Mouse (Mus musculus): ENCODE results near the gene Zfp423. TPM values are rescaled to one million over a fixed set of nuclear protein-coding genes. Genes with fewer than 3 reads are reported as not detected.
A peak's percentile ranks its signal among the peaks of the same experiment; 100 is the strongest.

Gene Zfp423
- total RNA-seq, 2 experiments from 2014 or later = 25.4 to 32.6 TPM

GRCm38 (mm10) chr8:87660916-87661910 lies 298.2 kb downstream of the Zfp423 start:
- no peak overlapping the region for H3K4me3 ChIP-seq
- intact Hi-C loops (cut with DNase I) = loop anchor here (5.0 kb wide), 1 partner anchor 301 kb away; no protein-coding TSS in a partner anchor
- H3K27ac ChIP-seq = no peak overlapping the region
- TF ChIP-seq CTCF (IDR thresholded peaks at IDR 0.05) = no peak
- DNase-seq (ENCODE audit: extremely low spot score in 1 of 2, low spot score in 2 of 2) = no peak

GRCm38 (mm10) chr8:87660029-87660915 lies 299.1 kb downstream of the Zfp423 start:
- intact Hi-C loops (cut with DNase I) = loop anchor here (5.0 kb wide), 1 partner anchor 302 kb away; no protein-coding TSS in a partner anchor
- TF ChIP-seq CTCF (IDR thresholded peaks at IDR 0.05) = no peak
- Histone ChIP-seq H3K4me3 (no peak overlapping the region), H3K27ac (no peak overlapping the region)
- DNase-seq (ENCODE audit: extremely low spot score in 1 of 2, low spot score in 2 of 2) = no peak

GRCm38 (mm10) chr8:87657488-87657887 lies 301.9 kb downstream of the Zfp423 start:
- no peak for DNase-seq (ENCODE audit: extremely low spot score in 1 of 2, low spot score in 2 of 2)
- no peak overlapping the region for H3K4me3 ChIP-seq
- intact Hi-C loops (cut with DNase I) = no loop called here
- H3K27ac ChIP-seq = no peak overlapping the region
- TF ChIP-seq CTCF (IDR thresholded peaks at IDR 0.05) = no peak

- no peak overlapping the region for H3K27ac ChIP-seq
- peak overlapping the region; percentile 33 for H3K4me3 ChIP-seq
- DNase-seq (ENCODE audit: extremely low spot score in 1 of 2, low spot score in 2 of 2) = peak in 1 of 2 experiments; percentile 56
- TF ChIP-seq CTCF (IDR thresholded peaks at IDR 0.05) = no peak; the same call in 1 of the 2 replicates
- intact Hi-C loops (cut with DNase I) = no loop called here
Observed at GRCm38 (mm10) chr8:87656484-87657230, 302.7 kb downstream of the Zfp423 start.

GRCm38 (mm10) chr8:87655946-87656345 lies 303.4 kb downstream of the Zfp423 start:
- TF ChIP-seq CTCF (IDR thresholded peaks at IDR 0.05) = no peak
- intact Hi-C loops (cut with DNase I) = no loop called here
- no peak overlapping the region for H3K27ac ChIP-seq
- no peak overlapping the region for H3K4me3 ChIP-seq
- DNase-seq (ENCODE audit: extremely low spot score in 1 of 2, low spot score in 2 of 2) = no peak

GRCm38 (mm10) chr8:87647781-87648180 lies 311.6 kb downstream of the Zfp423 start:
- no peak for DNase-seq (ENCODE audit: extremely low spot score in 1 of 2, low spot score in 2 of 2)
- no peak for TF ChIP-seq CTCF (IDR thresholded peaks at IDR 0.05)
- Histone ChIP-seq H3K27ac (no peak overlapping the region), H3K4me3 (no peak overlapping the region)
- intact Hi-C loops (cut with DNase I) = no loop called here

- Histone ChIP-seq H3K4me3 (no peak overlapping the region), H3K27ac (no peak overlapping the region)
- intact Hi-C loops (cut with DNase I) = no loop called here
- TF ChIP-seq CTCF (IDR thresholded peaks at IDR 0.05) = no peak
- no peak for DNase-seq (ENCODE audit: extremely low spot score in 1 of 2, low spot score in 2 of 2)
Observed at GRCm38 (mm10) chr8:87645829-87646483, 313.4 kb downstream of the Zfp423 start.

GRCm38 (mm10) chr8:87645371-87645770 lies 314.0 kb downstream of the Zfp423 start:
- TF ChIP-seq CTCF (IDR thresholded peaks at IDR 0.05) = no peak
- no peak for DNase-seq (ENCODE audit: extremely low spot score in 1 of 2, low spot score in 2 of 2)
- Histone ChIP-seq H3K4me3 (no peak overlapping the region), H3K27ac (no peak overlapping the region)
- intact Hi-C loops (cut with DNase I) = no loop called here

GRCm38 (mm10) chr8:87640930-87641329 lies 318.5 kb downstream of the Zfp423 start:
- peak; percentile 73 for TF ChIP-seq CTCF (IDR thresholded peaks at IDR 0.05)
- peak in 1 of 2 experiments; percentile 33 for DNase-seq (ENCODE audit: extremely low spot score in 1 of 2, low spot score in 2 of 2)
- intact Hi-C loops (cut with DNase I) = loop anchor here (5.0 kb wide), 1 partner anchor 381 kb away; no protein-coding TSS in a partner anchor
- H3K4me3 ChIP-seq = no peak overlapping the region
- no peak overlapping the region for H3K27ac ChIP-seq

- DNase-seq (ENCODE audit: extremely low spot score in 1 of 2, low spot score in 2 of 2) = no peak
- intact Hi-C loops (cut with DNase I) = no loop called here
- no peak overlapping the region for H3K4me3 ChIP-seq
- no peak overlapping the region for H3K27ac ChIP-seq
- TF ChIP-seq CTCF (IDR thresholded peaks at IDR 0.05) = no peak
Observed at GRCm38 (mm10) chr8:87636226-87636742, 323.1 kb downstream of the Zfp423 start.

Data from left cerebral cortex, adult 2 months (tissue).